Mouse (Mus musculus) liver, postnatal 0 days (tissue): ENCODE data around the gene Atg2a. TPM values are rescaled to one million over a fixed set of nuclear protein-coding genes. Genes with fewer than 3 reads are reported as not detected.
A peak's percentile ranks its signal among the peaks of the same experiment; 100 is the strongest.

Source experiments
- ATAC-seq: fragments of 200-750 bp; cut with Nextera tagmentation; 2 replicates; pipeline ENCODE4 v1.8.0; 2017; ENCODE audit warnings: mild to moderate bottlenecking, moderate library complexity
- DNase-seq: peaks from one replicate; pipeline ENCODE4 v3.0.0-alpha.2; 2016
- H3K27ac ChIP-seq: fragments of 300-500 bp; sonication (generic); 2 replicates; pipeline ENCODE4 v1.5.1; 2014; ENCODE audit warnings: antibody characterized with exemption, moderate library complexity, mild to moderate bottlenecking, low read depth
- H3K27me3 ChIP-seq: fragments of 300-500 bp; sonication (generic); 2 replicates; pipeline ENCODE4 v1.6.1; 2014; ENCODE audit warnings: low read length, control low read depth, mixed read lengths; ENCODE audit not compliant: insufficient read depth
- H3K36me3 ChIP-seq: fragments of 300-500 bp; sonication (generic); replicated peaks from 2 replicates; pipeline ENCODE4 v1.6.1; 2014; ENCODE audit warnings: mild to moderate bottlenecking, control low read depth, low read length, moderate library complexity, mixed read lengths; ENCODE audit not compliant: insufficient read depth
- H3K4me1 ChIP-seq: fragments of 300-500 bp; sonication (generic); 2 replicates; pipeline ENCODE4 v1.6.1; 2014; ENCODE audit warnings: antibody characterized with exemption, mild to moderate bottlenecking, control low read depth; ENCODE audit not compliant: insufficient read depth
- H3K4me2 ChIP-seq: fragments of 300-500 bp; sonication (generic); 2 replicates; pipeline ENCODE4 v1.6.1; 2014; ENCODE audit warnings: low read depth, mild to moderate bottlenecking, low read length, moderate library complexity, mixed read lengths
- H3K4me3 ChIP-seq: fragments of 300-500 bp; sonication (generic); 2 replicates; pipeline ENCODE4 v1.5.1; 2014; ENCODE audit warnings: low read depth, low read length
- H3K9ac ChIP-seq: fragments of 300-500 bp; sonication (generic); replicated peaks from 2 replicates; pipeline ENCODE4 v1.6.1; 2014; ENCODE audit warnings: mild to moderate bottlenecking, moderate library complexity
- H3K9me3 ChIP-seq: fragments of 300-500 bp; sonication (generic); 2 replicates; pipeline ENCODE4 v1.6.1; 2016; ENCODE audit warnings: mild to moderate bottlenecking, control low read depth, low read length, mixed read lengths
- CTCF ChIP-seq: sonication (generic); IDR thresholded peaks from 2 replicates; pipeline ENCODE4 v1.5.1; 2016; ENCODE audit warnings: antibody characterized with exemption, low read depth
- EP300 ChIP-seq: IDR thresholded peaks from 2 replicates; pipeline ENCODE4 v1.6.1; 2016; ENCODE audit warnings: antibody characterized with exemption, low read depth, mild to moderate bottlenecking
- WGBS: fragments of 180-500 bp; shearing (Covaris S2); extraction: QIAGEN DNeasy Blood & Tissue Kit; methylation state at CpG from one replicate; pipeline ENCODE4 v1.1.7; 2014; ENCODE audit not compliant: insufficient replicate concordance; 5-methylcytosine and 5-hydroxymethylcytosine counted together
- polyA plus RNA-seq: library from polyadenylated mRNA; unstranded; fragments of >200 nt; fragmentation: Nextera tagmentation; extraction: Ambion mirVana; gene quantifications from 2 replicates; pipeline ENCODE4 v1.2.1, GENCODE M21; 2015

Atg2a gene
- polyA plus RNA-seq, 1 experiment from 2014 or later = 3.8 TPM

DNA sequence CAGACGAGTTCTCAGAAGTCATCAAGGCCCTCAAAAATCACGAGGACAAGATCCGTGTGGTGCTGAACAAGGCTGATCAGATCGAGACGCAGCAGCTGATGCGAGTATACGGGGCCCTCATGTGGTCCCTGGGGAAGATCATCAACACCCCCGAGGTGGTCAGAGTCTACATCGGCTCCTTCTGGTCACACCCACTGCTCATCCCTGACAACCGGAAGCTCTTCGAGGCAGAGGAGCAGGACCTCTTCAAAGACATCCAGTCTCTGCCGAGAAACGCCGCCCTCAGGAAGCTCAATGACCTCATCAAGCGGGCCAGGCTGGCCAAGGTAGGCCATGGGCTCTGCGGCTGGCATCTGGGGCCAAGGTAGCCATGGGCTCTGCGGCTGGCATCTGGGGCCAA is 52.8 kb downstream of the Atg2a start:
- no peak for TF ChIP-seq EP300
- TF ChIP-seq CTCF = no peak
- WGBS = 87% methylated on average over 17 of the region's 17 CpGs
- Histone ChIP-seq H3K9ac (no peak overlapping the region), H3K4me1 (peaks cover 56% of the 10 kb centered on the region), H3K4me3 (no peak overlapping the region), H3K27me3 (no peaks in the 10 kb centered on the region), H3K4me2 (no peak overlapping the region), H3K36me3 (peaks cover 58% of the 10 kb centered on the region), H3K9me3 (no peaks in the 10 kb centered on the region), H3K27ac (no peak overlapping the region)
- DNase-seq = no peak
- ATAC-seq = no peak

DNA sequence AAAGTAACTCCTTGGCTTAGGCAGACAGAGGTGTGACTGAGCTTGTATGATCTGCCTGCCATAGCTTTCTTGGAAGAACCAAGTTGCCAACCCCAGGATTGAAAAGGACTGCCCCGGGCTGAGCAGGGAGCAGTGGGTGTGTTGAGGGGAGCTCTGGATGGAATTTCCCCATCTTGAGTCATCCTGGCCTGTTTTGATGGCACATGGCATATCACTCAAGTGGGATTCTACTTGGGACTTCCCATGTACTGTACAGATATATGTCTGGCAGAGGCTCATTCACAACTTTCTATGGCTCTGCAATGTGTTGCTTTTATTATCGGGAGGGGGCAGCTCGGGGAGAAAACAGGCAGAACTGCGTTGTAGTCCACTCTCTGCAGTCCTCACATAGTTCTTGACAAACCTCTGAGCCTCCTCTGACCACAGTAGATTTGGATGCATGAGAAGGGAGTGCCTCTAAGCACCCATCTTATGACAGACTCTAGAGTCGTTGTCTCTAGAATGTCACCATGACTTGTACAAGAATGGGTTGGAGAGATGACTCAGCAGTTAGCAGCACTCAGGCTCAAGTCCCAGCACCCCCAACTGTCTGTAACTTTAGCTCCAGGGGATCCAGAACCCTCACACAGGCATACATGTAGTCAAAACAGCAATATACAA is 55.2 kb downstream of the Atg2a start:
- Histone ChIP-seq H3K27me3 (no peaks in the 10 kb centered on the region), H3K4me1 (peaks cover 60% of the 10 kb centered on the region), H3K9me3 (no peaks in the 10 kb centered on the region), H3K36me3 (peaks cover 59% of the 10 kb centered on the region), H3K9ac (peak overlapping the region; percentile 51), H3K4me3 (no peak overlapping the region), H3K27ac (peak overlapping the region; percentile 88), H3K4me2 (peak overlapping the region; percentile 45)
- TF ChIP-seq EP300 (no peak), CTCF (no peak)
- WGBS = 71% methylated on average over 5 of the region's 5 CpGs
- DNase-seq = no peak
- ATAC-seq = peak; percentile 12; the same call in 1 of the 2 replicates

DNA sequence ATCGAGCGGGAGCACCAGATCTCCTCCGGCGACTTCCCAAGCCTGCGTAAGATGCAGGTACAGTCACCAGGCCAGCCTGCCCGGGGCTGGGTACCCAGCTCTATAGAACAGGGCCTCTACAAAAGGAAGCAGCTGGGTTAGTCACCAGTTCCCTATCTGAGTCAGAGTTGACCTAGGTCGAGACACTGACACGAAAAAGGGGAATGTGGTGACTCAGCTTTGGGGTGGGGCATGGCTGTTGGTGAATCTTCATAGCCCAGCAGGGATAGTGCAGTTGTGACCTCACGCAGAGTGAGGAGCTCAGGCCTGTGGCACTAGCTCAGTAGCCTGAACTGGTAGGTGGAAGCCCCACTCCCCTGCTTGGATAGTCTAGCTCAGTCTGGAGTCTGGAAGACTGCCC is 56.2 kb downstream of the Atg2a start:
- DNase-seq (peak; percentile 75), ATAC-seq (peak; percentile 54)
- no peaks in the 10 kb centered on the region for H3K9me3 ChIP-seq
- H3K27ac ChIP-seq = peak overlapping the region; percentile 88
- peaks cover 62% of the 10 kb centered on the region for H3K4me1 ChIP-seq
- H3K4me2 ChIP-seq = peak overlapping the region; percentile 45
- H3K9ac ChIP-seq = peak overlapping the region; percentile 51
- peaks cover 52% of the 10 kb centered on the region for H3K36me3 ChIP-seq
- H3K4me3 ChIP-seq = no peak overlapping the region
- 41% methylated on average over 9 of the region's 9 CpGs for WGBS
- no peaks in the 10 kb centered on the region for H3K27me3 ChIP-seq
- peak; percentile 63; the same call in 1 of the 2 replicates for TF ChIP-seq EP300
- TF ChIP-seq CTCF = no peak

DNA sequence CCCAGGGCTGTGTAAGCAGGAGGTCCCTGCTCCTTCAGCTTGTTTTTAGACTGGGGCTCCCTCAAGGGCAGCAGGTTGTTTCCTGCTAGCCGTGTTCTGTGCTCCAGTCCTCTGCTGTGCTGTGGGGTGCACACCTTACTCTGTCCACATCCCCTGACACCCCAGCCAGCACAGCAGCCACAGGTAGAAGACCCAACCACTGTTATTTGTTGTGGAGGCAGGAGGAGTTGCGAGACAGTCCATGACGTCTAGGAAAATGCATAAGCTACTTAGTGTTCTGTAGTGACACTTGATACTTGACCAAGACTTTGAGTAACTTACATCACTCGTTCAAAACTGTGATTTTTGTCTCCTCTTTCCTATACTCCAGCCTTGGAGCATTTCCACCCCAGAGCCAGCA is 57.5 kb downstream of the Atg2a start:
- 63% methylated on average over 4 of the region's 4 CpGs for WGBS
- Histone ChIP-seq H3K4me3 (no peak overlapping the region), H3K36me3 (peaks cover 47% of the 10 kb centered on the region), H3K9ac (no peak overlapping the region; the same call in 1 of the 2 replicates), H3K9me3 (no peaks in the 10 kb centered on the region), H3K4me1 (peaks cover 74% of the 10 kb centered on the region), H3K4me2 (peak overlapping the region; percentile 46), H3K27me3 (no peaks in the 10 kb centered on the region), H3K27ac (peak overlapping the region; percentile 88)
- TF ChIP-seq CTCF (no peak), EP300 (no peak)
- DNase-seq = no peak
- ATAC-seq = no peak

DNA sequence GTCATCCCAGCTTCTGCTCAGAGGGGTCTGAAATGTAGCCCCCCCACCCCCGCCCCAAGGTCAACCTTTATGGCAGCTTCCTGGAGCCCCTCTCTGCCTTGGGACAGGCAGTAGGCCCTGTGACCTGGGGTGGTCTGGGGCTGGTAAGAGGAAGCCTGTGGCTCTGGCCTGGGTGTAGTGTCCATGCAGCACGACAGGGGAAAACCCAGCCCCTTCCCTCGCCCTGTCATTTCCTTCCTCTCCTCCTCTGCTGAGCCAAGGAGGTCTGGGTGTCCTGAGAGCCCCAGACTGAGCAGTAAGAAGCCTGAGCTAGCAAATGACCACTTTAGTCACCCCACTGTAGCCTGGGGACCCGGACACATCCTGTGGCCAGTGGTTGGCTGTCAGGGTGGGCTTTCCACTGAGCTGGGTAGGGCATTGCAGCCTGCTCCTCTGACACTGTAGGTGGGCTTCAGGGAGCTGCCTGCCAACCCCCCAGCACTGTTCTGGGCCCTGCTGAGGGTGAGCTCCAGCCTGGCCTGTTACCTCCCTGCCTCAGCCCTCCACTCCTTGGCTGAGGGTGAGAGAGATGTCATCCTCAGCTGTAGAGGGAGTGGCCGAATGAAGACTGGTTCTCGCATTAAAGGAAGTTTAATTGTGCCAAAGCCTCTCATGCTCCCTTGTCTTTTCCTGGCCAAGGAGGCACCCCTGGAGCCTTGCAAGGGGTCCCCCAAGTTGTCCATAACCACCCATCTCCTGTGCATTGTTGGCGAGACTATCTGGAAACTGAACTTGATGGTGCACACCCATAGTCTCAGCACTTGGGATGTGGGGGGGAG is 58.2 kb downstream of the Atg2a start:
- 48% methylated on average over 7 of the region's 7 CpGs for WGBS
- ATAC-seq = no peak

DNA sequence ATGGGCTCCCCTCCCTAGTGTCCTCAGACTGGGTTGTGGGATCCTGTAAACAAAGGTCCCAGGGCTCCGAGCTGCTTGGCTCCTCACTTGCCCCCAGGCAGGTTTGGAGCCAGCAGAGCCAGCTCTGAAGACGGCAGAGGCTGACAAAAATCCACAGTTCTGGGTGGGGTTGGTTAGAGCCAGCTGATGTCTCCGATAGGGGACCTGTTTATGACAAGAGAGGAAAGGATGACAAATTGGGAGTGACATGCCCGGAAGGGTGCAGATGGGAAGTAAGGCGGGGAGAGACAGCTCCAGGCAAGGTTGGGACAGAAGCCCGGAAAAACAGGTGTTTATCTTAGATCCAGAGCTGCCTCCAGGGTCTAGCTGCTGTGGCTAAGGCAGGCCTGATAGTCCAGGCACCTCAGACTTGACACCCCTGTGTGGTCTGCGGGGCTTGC is 59.0 kb downstream of the Atg2a start:
- peak overlapping the region; percentile 52; the same call in 1 of the 2 replicates for H3K9ac ChIP-seq
- TF ChIP-seq CTCF (no peak), EP300 (peak; percentile 95)
- H3K4me1 ChIP-seq = peaks cover 82% of the 10 kb centered on the region
- H3K27me3 ChIP-seq = no peaks in the 10 kb centered on the region
- H3K4me3 ChIP-seq = no peak overlapping the region
- peak; percentile 71 for DNase-seq
- peaks cover 33% of the 10 kb centered on the region for H3K36me3 ChIP-seq
- 43% methylated on average over 7 of the region's 7 CpGs for WGBS
- H3K27ac ChIP-seq = peak overlapping the region; percentile 88
- H3K9me3 ChIP-seq = no peaks in the 10 kb centered on the region
- peak; percentile 80 for ATAC-seq
- H3K4me2 ChIP-seq = peak overlapping the region; percentile 46

More for the DNA sequence above, 58.2 kb downstream of the Atg2a start:
- Histone ChIP-seq H3K4me1 (peaks cover 81% of the 10 kb centered on the region), H3K9me3 (no peaks in the 10 kb centered on the region), H3K4me2 (peak overlapping the region; percentile 46), H3K36me3 (peaks cover 40% of the 10 kb centered on the region), H3K27me3 (no peaks in the 10 kb centered on the region), H3K27ac (peak overlapping the region; percentile 88), H3K4me3 (no peak overlapping the region), H3K9ac (peak overlapping the region; percentile 52)
- peak; percentile 42 for DNase-seq
- TF ChIP-seq CTCF (no peak), EP300 (no peak)
